11 mouse cellular contexts compared by ENCODE assay signal in genomic region chr5:150207596-150207995, GRCm38 (mm10).
A peak's percentile ranks its signal among the peaks of the same experiment; 100 is the strongest.
DNase-seq lines count a peak whose midpoint lies in the region; ATAC-seq and TF ChIP-seq lines count a peak whose summit lies in the region.
"Had no signal": no experiment of that assay in that cellular context is flagged by ENCODE, and none has a peak within 500 bp of the region (broad histone marks: within the 10 kb centered on the region; RNA-seq: fewer than 3 reads in every experiment).

No protein-coding gene starts in this region.

- H3K9ac ChIP-seq in heart, embryonic 11.5 days (ENCODE audit: low read depth, low read length): peak overlapping the region; percentile 43; the same call in 1 of the 2 replicates
- H3K9ac ChIP-seq in limb, embryonic 11.5 days (ENCODE audit: low read length): no peak overlapping the region
- no peak overlapping the region for H3K9ac ChIP-seq in intestine, postnatal 0 days (ENCODE audit: low read depth, low read length)
- no peak overlapping the region for H3K9ac ChIP-seq in neural tube, embryonic 14.5 days (replicated peaks; ENCODE audit: low read depth, low read length)

- ATAC-seq in heart, embryonic 11.5 days (replicated peaks; ENCODE audit: insufficient number of reproducible peaks, low FRiP score, low TSS enrichment): no peak
- ATAC-seq in limb, embryonic 11.5 days (ENCODE audit: insufficient number of reproducible peaks, low FRiP score, low TSS enrichment, low read depth): no peak
- no peak for ATAC-seq in intestine, postnatal 0 days
- ATAC-seq in neural tube, embryonic 14.5 days (ENCODE audit: low read depth): no peak

- H3K4me1 ChIP-seq in heart, embryonic 11.5 days (ENCODE audit: control insufficient read depth, insufficient read depth, low read length): no peaks in the 10 kb centered on the region
- no peaks in the 10 kb centered on the region for H3K4me1 ChIP-seq in limb, embryonic 11.5 days (ENCODE audit: control insufficient read depth, insufficient read depth, low read length)
- H3K4me1 ChIP-seq in limb, embryonic 10.5 days: peaks cover 3% of the 10 kb centered on the region
- H3K4me1 ChIP-seq in intestine, postnatal 0 days (replicated peaks; ENCODE audit: control insufficient read depth, insufficient read depth, low read length): no peaks in the 10 kb centered on the region
- H3K4me1 ChIP-seq in neural tube, embryonic 14.5 days (ENCODE audit: control insufficient read depth, insufficient read depth, low read length): no peaks in the 10 kb centered on the region

- H3K4me3 ChIP-seq in heart, embryonic 11.5 days (ENCODE audit: low read depth, low read length): no peak overlapping the region
- no peak overlapping the region for H3K4me3 ChIP-seq in limb, embryonic 11.5 days (ENCODE audit: low read depth, low read length)
- no peak overlapping the region for H3K4me3 ChIP-seq in limb, embryonic 10.5 days
- H3K4me3 ChIP-seq in intestine, postnatal 0 days (ENCODE audit: low read depth, low read length): no peak overlapping the region
- H3K4me3 ChIP-seq in neural tube, embryonic 14.5 days (ENCODE audit: low read depth, low read length): no peak overlapping the region

- no peaks in the 10 kb centered on the region for H3K36me3 ChIP-seq in heart, embryonic 11.5 days (ENCODE audit: control insufficient read depth, insufficient read depth, low read length)
- H3K36me3 ChIP-seq in limb, embryonic 11.5 days (ENCODE audit: control insufficient read depth, insufficient read depth, low read length): no peaks in the 10 kb centered on the region
- no peaks in the 10 kb centered on the region for H3K36me3 ChIP-seq in limb, embryonic 10.5 days
- no peaks in the 10 kb centered on the region for H3K36me3 ChIP-seq in intestine, postnatal 0 days (ENCODE audit: control insufficient read depth, insufficient read depth)
- H3K36me3 ChIP-seq in neural tube, embryonic 14.5 days (ENCODE audit: control insufficient read depth, insufficient read depth, low read length): no peaks in the 10 kb centered on the region

- TF ChIP-seq CTCF in intestine, postnatal 0 days (IDR thresholded peaks at IDR 0.05; ENCODE audit: low read depth): no peak

- H3K27me3 ChIP-seq in heart, embryonic 11.5 days (ENCODE audit: control insufficient read depth, insufficient read depth, low read length): no peaks in the 10 kb centered on the region
- no peaks in the 10 kb centered on the region for H3K27me3 ChIP-seq in limb, embryonic 11.5 days (ENCODE audit: control insufficient read depth, insufficient read depth, low read length)
- no peaks in the 10 kb centered on the region for H3K27me3 ChIP-seq in limb, embryonic 10.5 days (ENCODE audit: low read depth, poor library complexity, severe bottlenecking)
- H3K27me3 ChIP-seq in intestine, postnatal 0 days (replicated peaks; ENCODE audit: control insufficient read depth, insufficient read depth, low read length): no peaks in the 10 kb centered on the region
- H3K27me3 ChIP-seq in neural tube, embryonic 14.5 days (ENCODE audit: control insufficient read depth, insufficient read depth, low read length): no peaks in the 10 kb centered on the region

- no peak for DNase-seq in heart, adult 8-10 months (ENCODE audit: low spot score)
- DNase-seq in limb, embryonic 11.5 days (ENCODE audit: low spot score): no peak
- no peak for DNase-seq in limb, embryonic 10.5 days (ENCODE audit: low spot score)
- DNase-seq in frontal cortex, adult 2 months (ENCODE audit: extremely low spot score in 1 of 2, low spot score in 1 of 2): no peak
- DNase-seq in thymus, postnatal 0 days (ENCODE audit: low spot score): no peak
- DNase-seq: gastrocnemius, postnatal 10 days; kidney, adult 11 months; thymus, adult 2 months had no signal

- WGBS in heart, embryonic 11.5 days (ENCODE audit: insufficient replicate concordance): 24% methylated on average over 18 of the region's 18 CpGs
- 54% methylated on average over 18 of the region's 18 CpGs for WGBS in limb, embryonic 11.5 days
- 54% methylated on average over 18 of the region's 18 CpGs for WGBS in limb, embryonic 10.5 days
- WGBS in intestine, postnatal 0 days: 29% methylated on average over 18 of the region's 18 CpGs
- WGBS in neural tube, embryonic 14.5 days: 56% methylated on average over 18 of the region's 18 CpGs

- H3K4me2 ChIP-seq in heart, embryonic 11.5 days: peak overlapping the region; percentile 58
- H3K4me2 ChIP-seq in limb, embryonic 11.5 days (ENCODE audit: low read depth, severe bottlenecking): 0 out of 2 replicates have a peak overlapping the region, but pooled peaks have one; percentile 7
- H3K4me2 ChIP-seq in intestine, postnatal 0 days (replicated peaks; ENCODE audit: low read depth): peak overlapping the region; percentile 30; the same call in 1 of the 2 replicates
- H3K4me2 ChIP-seq in neural tube, embryonic 14.5 days (ENCODE audit: low read depth, low read length): peak overlapping the region; percentile 8; the same call in 1 of the 2 replicates

- H3K9me3 ChIP-seq in heart, embryonic 11.5 days (replicated peaks; ENCODE audit: control insufficient read depth, low read length): no peaks in the 10 kb centered on the region
- H3K9me3 ChIP-seq in limb, embryonic 11.5 days (ENCODE audit: control insufficient read depth, low read length): no peaks in the 10 kb centered on the region
- no peaks in the 10 kb centered on the region for H3K9me3 ChIP-seq in limb, embryonic 10.5 days (replicated peaks)
- H3K9me3 ChIP-seq in intestine, postnatal 0 days (ENCODE audit: control insufficient read depth): no peaks in the 10 kb centered on the region
- no peaks in the 10 kb centered on the region for H3K9me3 ChIP-seq in neural tube, embryonic 14.5 days (ENCODE audit: control insufficient read depth, low read length)

- no peak overlapping the region for H3K27ac ChIP-seq in heart, embryonic 11.5 days (ENCODE audit: low read depth, low read length)
- no peak overlapping the region for H3K27ac ChIP-seq in limb, embryonic 11.5 days (replicated peaks; ENCODE audit: low read depth, low read length)
- no peak overlapping the region for H3K27ac ChIP-seq in limb, embryonic 10.5 days
- no peak overlapping the region for H3K27ac ChIP-seq in intestine, postnatal 0 days (ENCODE audit: low read depth, low read length)
- H3K27ac ChIP-seq in neural tube, embryonic 14.5 days (ENCODE audit: low read depth, low read length): no peak overlapping the region

Comparison
In these comparisons a context has a peak if more than half of its experiments do, and no peak if none do; other contexts are left out.
1. H3K4me2 ChIP-seq: peak in every context shown above with its lines; median percentile 58 in heart, embryonic 11.5 days; 30 in intestine, postnatal 0 days; 8 in neural tube, embryonic 14.5 days; 7 in limb, embryonic 11.5 days.